Mouse (Mus musculus) heart, adult 11 months (tissue): ENCODE data around the gene Zcchc13.
A peak's percentile ranks its signal among the peaks of the same experiment; 100 is the strongest.

ENCODE experiments used
- DNase-seq: peaks from one replicate; pipeline ENCODE4 v3.0.0; 2022

Zcchc13 gene

GRCm38 (mm10) chrX:103630303-103630702, at the start of gene Zcchc13:
Zcchc13 (plus strand) TSS chrX:103630586.
- peak; percentile 85 for DNase-seq

GRCm38 (mm10) chrX:103584262-103584661, 46.1 kb upstream of the Zcchc13 start:
- no peak for DNase-seq

- DNase-seq: no peak
These were observed 38.3 kb upstream of the Zcchc13 start for GRCm38 (mm10) chrX:103592056-103592455.

GRCm38 (mm10) chrX:103602553-103602952, 27.8 kb upstream of the Zcchc13 start:
- no peak for DNase-seq

- DNase-seq: no peak
These were observed 26.2 kb upstream of the Zcchc13 start for GRCm38 (mm10) chrX:103604211-103604610.

- no peak for DNase-seq
These were observed 24.9 kb upstream of the Zcchc13 start for GRCm38 (mm10) chrX:103605473-103605872.

- no peak for DNase-seq
These were observed 20.0 kb upstream of the Zcchc13 start for GRCm38 (mm10) chrX:103610401-103610800.

- no peak for DNase-seq
These were observed 18.9 kb upstream of the Zcchc13 start for GRCm38 (mm10) chrX:103611462-103611861.

GRCm38 (mm10) chrX:103614700-103615233, 15.6 kb upstream of the Zcchc13 start:
- peak; percentile 86 for DNase-seq

GRCm38 (mm10) chrX:103615453-103615852, 14.9 kb upstream of the Zcchc13 start:
- DNase-seq: no peak

- peak; percentile 95 for DNase-seq
These were observed 14.2 kb upstream of the Zcchc13 start for GRCm38 (mm10) chrX:103616162-103616535.

- DNase-seq: peak; percentile 99
These were observed 13.6 kb upstream of the Zcchc13 start for GRCm38 (mm10) chrX:103616536-103617404.

GRCm38 (mm10) chrX:103617405-103618095, 12.8 kb upstream of the Zcchc13 start:
- no peak for DNase-seq

GRCm38 (mm10) chrX:103621799-103622198, 8.6 kb upstream of the Zcchc13 start:
- no peak for DNase-seq

GRCm38 (mm10) chrX:103622260-103622934, 8.0 kb upstream of the Zcchc13 start:
- DNase-seq: peak; percentile 100

GRCm38 (mm10) chrX:103622935-103623280, 7.5 kb upstream of the Zcchc13 start:
- DNase-seq: peak; percentile 88

- peak; percentile 91 for DNase-seq
These were observed 7.0 kb upstream of the Zcchc13 start for GRCm38 (mm10) chrX:103623411-103623845.

- peak; percentile 31 for DNase-seq
These were observed 5.8 kb upstream of the Zcchc13 start for GRCm38 (mm10) chrX:103624426-103625168.

GRCm38 (mm10) chrX:103628890-103629289, 1.5 kb upstream of the Zcchc13 start:
- peak; percentile 35 for DNase-seq

GRCm38 (mm10) chrX:103633895-103634294, 3.5 kb downstream of the Zcchc13 start:
- DNase-seq: peak; percentile 4

GRCm38 (mm10) chrX:103636021-103636420, 5.6 kb downstream of the Zcchc13 start:
- no peak for DNase-seq

- no peak for DNase-seq
These were observed 8.2 kb downstream of the Zcchc13 start for GRCm38 (mm10) chrX:103638566-103638965.
